ENCODE assay signal across 7 mouse cellular contexts in the genomic region with DNA sequence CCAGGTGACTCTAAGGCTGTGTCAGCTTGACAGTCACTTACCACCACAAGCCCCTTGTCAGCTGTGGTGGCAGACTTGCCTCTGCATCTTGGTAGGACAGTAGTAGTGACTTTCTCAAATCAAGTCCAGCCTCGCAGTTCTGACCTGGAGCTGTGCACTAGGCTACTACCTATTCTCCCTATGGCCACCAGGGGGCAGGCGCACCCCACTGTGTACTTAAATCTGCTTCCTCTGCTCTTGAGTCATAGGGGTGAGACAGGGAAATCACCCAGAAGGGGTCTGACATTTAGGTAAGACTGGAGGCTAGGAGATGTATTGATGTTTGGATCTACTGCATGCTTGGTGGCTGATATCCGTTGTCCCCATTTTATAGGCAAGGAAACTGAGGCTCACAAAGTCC. TPM values are rescaled to one million over a fixed set of nuclear protein-coding genes. Genes with fewer than 3 reads are reported as not detected.
DNase-seq lines count a peak whose midpoint lies in the region; ATAC-seq and TF ChIP-seq lines count a peak whose summit lies in the region.

No protein-coding gene starts in this region.

- H3K36me3 ChIP-seq in CH12.LX (replicated peaks in 1 of 2; ENCODE audit: control insufficient read depth in 1 of 2, insufficient read depth in 1 of 2, low read length in 1 of 2): peaks cover 0 to 30% of the 10 kb centered on the region in 2 experiments
- no peaks in the 10 kb centered on the region for H3K36me3 ChIP-seq in lung, embryonic 14.5 days (ENCODE audit: insufficient read depth)

- no peaks in the 10 kb centered on the region for H3K9me3 ChIP-seq in CH12.LX (replicated peaks; ENCODE audit: low read length)
- no peaks in the 10 kb centered on the region for H3K9me3 ChIP-seq in lung, embryonic 14.5 days (ENCODE audit: low read depth, low read length)

- no peaks in the 10 kb centered on the region for H3K79me2 ChIP-seq in CH12.LX (replicated peaks; ENCODE audit: control insufficient read depth, extremely low read depth, insufficient read depth, poor library complexity, severe bottlenecking)

- WGBS in lung, embryonic 14.5 days: 5% methylated on average over 3 of the region's 3 CpGs

- ATAC-seq in granulocyte monocyte progenitor cell, adult 5-6 weeks (replicated peaks; ENCODE audit: poor library complexity, severe bottlenecking): peak; percentile 77
- peak; percentile 50 for ATAC-seq in lung, embryonic 14.5 days (ENCODE audit: insufficient read depth)

- dilution Hi-C loops in CH12.LX (cut with MboI; ENCODE audit: extremely low pct_ligation_motif_present, extremely low pct_unique_long_range_greater_than_20kb, low sequenced_read_pairs): no loop called here

- peak; percentile 94 to 98 for TF ChIP-seq CTCF in CH12.LX (conservative IDR thresholded peaks at IDR 0.05 in 1 of 2, IDR thresholded peaks at IDR 0.05 in 1 of 2; ENCODE audit: low read depth in 2 of 2, low read length in 2 of 2)
- peak; percentile 99 for TF ChIP-seq CTCF in lung, embryonic 14.5 days (IDR thresholded peaks at IDR 0.05; ENCODE audit: low read depth)

- no peak overlapping the region for H3K27ac ChIP-seq in CH12.LX (ENCODE audit: insufficient read depth, low read depth)
- no peak overlapping the region for H3K27ac ChIP-seq in lung, embryonic 14.5 days (ENCODE audit: low read depth)

- DNase-seq in CH12.LX (ENCODE audit: extremely low read depth) (peak; percentile 85), R1 (ENCODE audit: low read depth, low spot score) (peak; percentile 83)
- peak; percentile 71 to 73 for DNase-seq in cerebellum, postnatal 36 days
- DNase-seq in kidney, adult 9 months: peak; percentile 72
- peak; percentile 85 for DNase-seq in lung, embryonic 14.5 days
- DNase-seq in retina, postnatal 1 day: peak; percentile 80

- TF ChIP-seq EP300 in CH12.LX (IDR thresholded peaks at IDR 0.05; ENCODE audit: low read length): no peak

- H3K4me1 ChIP-seq in CH12.LX (ENCODE audit: control insufficient read depth in 1 of 2, insufficient read depth in 2 of 2): peaks cover 4 to 37% of the 10 kb centered on the region in 2 experiments; a peak in 3 of 4 replicates
- no peaks in the 10 kb centered on the region for H3K4me1 ChIP-seq in lung, embryonic 14.5 days (ENCODE audit: insufficient read depth)

- H3K4me2 ChIP-seq in CH12.LX (ENCODE audit: insufficient read depth, low read depth, poor library complexity, severe bottlenecking): no peak overlapping the region
- no peak overlapping the region for H3K4me2 ChIP-seq in lung, embryonic 14.5 days

- no peak for TF ChIP-seq POLR2A in CH12.LX (IDR thresholded peaks at IDR 0.05; ENCODE audit: low read depth, low read length)

- TF ChIP-seq RAD21 in CH12.LX (IDR thresholded peaks at IDR 0.05; ENCODE audit: low read depth, low read length): peak; percentile 86

- no peak overlapping the region for H3K9ac ChIP-seq in CH12.LX (ENCODE audit: insufficient read depth, low read depth)
- H3K9ac ChIP-seq in lung, embryonic 14.5 days: no peak overlapping the region

- H3K4me3 ChIP-seq in CH12.LX (replicated peaks in 1 of 3; ENCODE audit: low read depth in 2 of 3, low read length in 2 of 3, poor library complexity in 1 of 3): no peak overlapping the region
- no peak overlapping the region for H3K4me3 ChIP-seq in lung, embryonic 14.5 days (ENCODE audit: low read depth, low read length)

- H3K27me3 ChIP-seq in CH12.LX (replicated peaks): no peaks in the 10 kb centered on the region
- no peaks in the 10 kb centered on the region for H3K27me3 ChIP-seq in lung, embryonic 14.5 days (ENCODE audit: insufficient read depth, low read length)

- in situ Hi-C loops in CH12.LX (cut with MboI; ENCODE audit: low pct_ligation_motif_present, low pct_unique_long_range_greater_than_20kb, low sequenced_read_pairs): loop anchor here (5.0 kb wide), 1 partner anchor 117 kb away; no protein-coding TSS in a partner anchor

TF ChIP-seq in CH12.LX, 34 proteins besides CTCF, POLR2A, EP300 and RAD21:
- TF ChIP-seq ZMIZ1 (IDR thresholded peaks at IDR 0.05; ENCODE audit: low read depth, low read length) (no peak), MAFK (IDR thresholded peaks at IDR 0.05; ENCODE audit: insufficient replicate concordance, low read length) (no peak), IRF4 (IDR thresholded peaks at IDR 0.05; ENCODE audit: low read depth, low read length) (0 out of 2 replicates have a peak, but pooled peaks have one; percentile 27), MEF2A (IDR thresholded peaks at IDR 0.05; ENCODE audit: borderline replicate concordance, low read depth, low read length) (no peak), JUND (conservative IDR thresholded peaks at IDR 0.05; ENCODE audit: low read depth, low read length) (no peak), ZC3H11A (IDR thresholded peaks at IDR 0.05; ENCODE audit: low read depth, low read length) (peak; percentile 23; the same call in 1 of the 2 replicates), ZKSCAN1 (IDR thresholded peaks at IDR 0.05; ENCODE audit: borderline replicate concordance, low read depth, low read length) (no peak), TCF12 (IDR thresholded peaks at IDR 0.05; ENCODE audit: low read depth, low read length) (0 out of 2 replicates have a peak, but pooled peaks have one; percentile 4), SMC3 (IDR thresholded peaks at IDR 0.05; ENCODE audit: low read depth, low read length) (peak; percentile 76), ZNF384 (IDR thresholded peaks at IDR 0.05; ENCODE audit: low read depth, low read length) (no peak)

RNA-seq across cellular contexts. Expression of gene Pfkfb4, which starts 9.1 kb away (rescaled TPM):
- total RNA-seq in CH12.LX (2012; rRNA removed) (4.5 and 5.1 TPM in 2 replicates), CH12.LX (2014; rRNA removed) (5.9 and 6.5 TPM in 2 replicates)
- 6.0 and 6.7 TPM in 2 replicates for polyA plus RNA-seq in CH12.LX (2012; ENCODE audit: insufficient read length, low read depth)
- total RNA-seq in granulocyte monocyte progenitor cell, adult 5-6 weeks (2014; fragmentation: Nextera tagmentation): 6.9 and 8.4 TPM in 2 replicates
- total RNA-seq in granulocyte monocyte progenitor cell, adult 5-6 weeks (2017): 6.7 and 9.5 TPM in 2 replicates
- polyA plus RNA-seq in lung, embryonic 14.5 days (2014; fragmentation: Nextera tagmentation; extraction: Ambion mirVana): 7.6 and 9.7 TPM in 2 replicates

RNA-seq across cellular contexts. Expression of gene Ucn2, which starts 14.9 kb away (rescaled TPM):
- total RNA-seq in CH12.LX (2012; rRNA removed): not detected in 2 replicates
- not detected in 2 replicates for total RNA-seq in CH12.LX (2014; rRNA removed)
- polyA plus RNA-seq in CH12.LX (2012; ENCODE audit: insufficient read length, low read depth): 0.40 and 0.49 TPM in 2 replicates
- total RNA-seq in granulocyte monocyte progenitor cell, adult 5-6 weeks (2014; fragmentation: Nextera tagmentation): 0.41 TPM in 1 of 2 replicates, not detected in the other
- total RNA-seq in granulocyte monocyte progenitor cell, adult 5-6 weeks (2017): not detected in 2 replicates
- not detected in 2 replicates for polyA plus RNA-seq in lung, embryonic 14.5 days (2014; fragmentation: Nextera tagmentation; extraction: Ambion mirVana)

RNA-seq across cellular contexts. Expression of gene Shisa5, which starts 37.6 kb away (rescaled TPM):
- total RNA-seq in CH12.LX (2012; rRNA removed): 134 and 153 TPM in 2 replicates
- 156 and 170 TPM in 2 replicates for total RNA-seq in CH12.LX (2014; rRNA removed)
- polyA plus RNA-seq in CH12.LX (2012; ENCODE audit: insufficient read length, low read depth): 121 and 166 TPM in 2 replicates
- 56.8 and 75.0 TPM in 2 replicates for total RNA-seq in granulocyte monocyte progenitor cell, adult 5-6 weeks (2014; fragmentation: Nextera tagmentation)
- total RNA-seq in granulocyte monocyte progenitor cell, adult 5-6 weeks (2017): 54.4 and 80.8 TPM in 2 replicates
- polyA plus RNA-seq in lung, embryonic 14.5 days (2014; fragmentation: Nextera tagmentation; extraction: Ambion mirVana): 56.6 and 61.0 TPM in 2 replicates

RNA-seq across cellular contexts. Expression of gene Col7a1, which starts 47.3 kb away (rescaled TPM):
- total RNA-seq in CH12.LX (2012; rRNA removed): 0.98 and 1.1 TPM in 2 replicates
- total RNA-seq in CH12.LX (2014; rRNA removed): 0.31 and 0.86 TPM in 2 replicates
- polyA plus RNA-seq in CH12.LX (2012; ENCODE audit: insufficient read length, low read depth): 2.0 and 3.0 TPM in 2 replicates
- 0.21 and 2.0 TPM in 2 replicates for total RNA-seq in granulocyte monocyte progenitor cell, adult 5-6 weeks (2014; fragmentation: Nextera tagmentation)
- total RNA-seq in granulocyte monocyte progenitor cell, adult 5-6 weeks (2017): 0.09 TPM in 1 of 2 replicates, not detected in the other
- polyA plus RNA-seq in lung, embryonic 14.5 days (2014; fragmentation: Nextera tagmentation; extraction: Ambion mirVana): 1.7 and 2.1 TPM in 2 replicates

RNA-seq across cellular contexts. Expression of gene Trex1, which starts 58.8 kb away (rescaled TPM):
- total RNA-seq in CH12.LX (2012; rRNA removed) (20.8 and 31.5 TPM in 2 replicates), CH12.LX (2014; rRNA removed) (20.1 and 21.1 TPM in 2 replicates)
- 15.8 and 22.9 TPM in 2 replicates for polyA plus RNA-seq in CH12.LX (2012; ENCODE audit: insufficient read length, low read depth)
- total RNA-seq in granulocyte monocyte progenitor cell, adult 5-6 weeks (2014; fragmentation: Nextera tagmentation): 23.5 and 32.3 TPM in 2 replicates
- 17.1 and 17.8 TPM in 2 replicates for total RNA-seq in granulocyte monocyte progenitor cell, adult 5-6 weeks (2017)
- polyA plus RNA-seq in lung, embryonic 14.5 days (2014; fragmentation: Nextera tagmentation; extraction: Ambion mirVana): 10.6 and 11.6 TPM in 2 replicates
